Mouse (Mus musculus): ENCODE data around the gene Syt2.

The Syt2 gene

GRCm38 (mm10) chr1:134651268-134651850 is 4.9 kb downstream of the Syt2 start:
- no peak for DNase-seq (ENCODE audit: low spot score)

GRCm38 (mm10) chr1:134651851-134652398 is 5.4 kb downstream of the Syt2 start:
- DNase-seq (ENCODE audit: low spot score): no peak

- no peak for DNase-seq (ENCODE audit: low spot score)
These were observed 7.3 kb downstream of the Syt2 start for GRCm38 (mm10) chr1:134653603-134654257.

- DNase-seq (ENCODE audit: low spot score): no peak
These were observed 12.4 kb downstream of the Syt2 start for GRCm38 (mm10) chr1:134658841-134659240.

GRCm38 (mm10) chr1:134660163-134660562 is 13.7 kb downstream of the Syt2 start:
- no peak for DNase-seq (ENCODE audit: low spot score)

- no peak for DNase-seq (ENCODE audit: low spot score)
These were observed 25.0 kb downstream of the Syt2 start for GRCm38 (mm10) chr1:134671234-134672070.

GRCm38 (mm10) chr1:134674312-134674711 is 27.8 kb downstream of the Syt2 start:
- no peak for DNase-seq (ENCODE audit: low spot score)

- no peak for DNase-seq (ENCODE audit: low spot score)
These were observed 33.0 kb downstream of the Syt2 start for GRCm38 (mm10) chr1:134679445-134679844.

- no peak for DNase-seq (ENCODE audit: low spot score)
These were observed 34.1 kb downstream of the Syt2 start for GRCm38 (mm10) chr1:134680617-134681016.

GRCm38 (mm10) chr1:134682460-134682859 is 36.0 kb downstream of the Syt2 start:
- no peak for DNase-seq (ENCODE audit: low spot score)

GRCm38 (mm10) chr1:134686834-134687421 is 40.5 kb downstream of the Syt2 start:
- DNase-seq (ENCODE audit: low spot score): no peak

- no peak for DNase-seq (ENCODE audit: low spot score)
These were observed 49.8 kb downstream of the Syt2 start for GRCm38 (mm10) chr1:134696302-134696701.

- DNase-seq (ENCODE audit: low spot score): no peak
These were observed 50.6 kb downstream of the Syt2 start for GRCm38 (mm10) chr1:134697073-134697472.

- no peak for DNase-seq (ENCODE audit: low spot score)
These were observed 51.2 kb downstream of the Syt2 start for GRCm38 (mm10) chr1:134697522-134698250.

- no peak for DNase-seq (ENCODE audit: low spot score)
These were observed 52.0 kb downstream of the Syt2 start for GRCm38 (mm10) chr1:134698486-134698885.

GRCm38 (mm10) chr1:134699390-134699789 is 52.9 kb downstream of the Syt2 start:
- DNase-seq (ENCODE audit: low spot score): no peak

GRCm38 (mm10) chr1:134700151-134700550 is 53.7 kb downstream of the Syt2 start:
- DNase-seq (ENCODE audit: low spot score): no peak

GRCm38 (mm10) chr1:134700634-134701033 is 54.2 kb downstream of the Syt2 start:
- DNase-seq (ENCODE audit: low spot score): no peak

- DNase-seq (ENCODE audit: low spot score): no peak
These were observed 54.7 kb downstream of the Syt2 start for GRCm38 (mm10) chr1:134701191-134701590.

GRCm38 (mm10) chr1:134703232-134703631 is 56.8 kb downstream of the Syt2 start:
- no peak for DNase-seq (ENCODE audit: low spot score)

Data from testis, postnatal 14 days (tissue).